Mouse (Mus musculus) embryonic facial prominence, embryonic 10.5 days (tissue): ENCODE measurements around the gene Csnk1g1. TPM values are rescaled to one million over a fixed set of nuclear protein-coding genes. Genes with fewer than 3 reads are reported as not detected.

Experiments
- DNase-seq: peaks from one replicate; pipeline ENCODE4 v3.0.0-alpha.2; 2017; ENCODE audit warnings: low spot score
- H3K27ac ChIP-seq: fragments of 300-500 bp; sonication (generic); replicated peaks from 2 replicates; pipeline ENCODE4 v1.5.1; 2016; ENCODE audit warnings: mild to moderate bottlenecking
- H3K27me3 ChIP-seq: fragments of 300-500 bp; sonication (generic); replicated peaks from 2 replicates; pipeline ENCODE4 v1.6.1; 2016; ENCODE audit warnings: low read depth, mild to moderate bottlenecking; ENCODE audit not compliant: poor library complexity, severe bottlenecking
- H3K36me3 ChIP-seq: fragments of 300-500 bp; sonication (generic); replicated peaks from 2 replicates; pipeline ENCODE4 v1.6.1; 2016; ENCODE audit warnings: mild to moderate bottlenecking, moderate library complexity
- H3K4me1 ChIP-seq: fragments of 300-500 bp; sonication (generic); 2 replicates; pipeline ENCODE4 v1.6.1; 2016
- H3K4me3 ChIP-seq: fragments of 300-500 bp; sonication (generic); 2 replicates; pipeline ENCODE4 v1.5.1; 2016; ENCODE audit warnings: mild to moderate bottlenecking, moderate library complexity
- H3K9me3 ChIP-seq: fragments of 300-500 bp; sonication (generic); 2 replicates; pipeline ENCODE4 v1.6.1; 2016; ENCODE audit warnings: mild to moderate bottlenecking
- WGBS: fragments of 180-500 bp; shearing (Covaris S2); methylation state at CpG from one replicate; pipeline ENCODE4 v1.1.7; 2016; 5-methylcytosine and 5-hydroxymethylcytosine counted together
- polyA plus RNA-seq: library from polyadenylated mRNA; unstranded; fragments of >200 nt; fragmentation: Nextera tagmentation; extraction: Ambion mirVana; gene quantifications from 2 replicates; pipeline ENCODE4 v1.2.1, GENCODE M21; 2016

Gene Csnk1g1
- polyA plus RNA-seq, 1 experiment from 2014 or later, result 19.4 TPM

- Histone ChIP-seq H3K27me3 (no peaks in the 10 kb centered on the region), H3K36me3 (no peaks in the 10 kb centered on the region), H3K4me3 (no peak overlapping the region), H3K9me3 (no peaks in the 10 kb centered on the region), H3K27ac (no peak overlapping the region), H3K4me1 (no peaks in the 10 kb centered on the region)
- DNase-seq, result no peak
Observed at GRCm38 (mm10) chr9:65928456-65928855, 19.7 kb downstream of the Csnk1g1 start.

GRCm38 (mm10) chr9:65929826-65930225 lies 21.1 kb downstream of the Csnk1g1 start:
- Histone ChIP-seq H3K27ac (no peak overlapping the region), H3K9me3 (no peaks in the 10 kb centered on the region), H3K36me3 (no peaks in the 10 kb centered on the region), H3K4me1 (no peaks in the 10 kb centered on the region), H3K4me3 (no peak overlapping the region), H3K27me3 (no peaks in the 10 kb centered on the region)
- no peak for DNase-seq

GRCm38 (mm10) chr9:65937566-65937965 lies 28.8 kb downstream of the Csnk1g1 start:
- Histone ChIP-seq H3K36me3 (no peaks in the 10 kb centered on the region), H3K27ac (no peak overlapping the region), H3K4me3 (no peak overlapping the region), H3K27me3 (no peaks in the 10 kb centered on the region), H3K4me1 (no peaks in the 10 kb centered on the region), H3K9me3 (no peaks in the 10 kb centered on the region)
- no peak for DNase-seq
- 91% methylated on average over 2 of the region's 2 CpGs for WGBS

- no peaks in the 10 kb centered on the region for H3K4me1 ChIP-seq
- peaks cover 23% of the 10 kb centered on the region for H3K36me3 ChIP-seq
- H3K27ac ChIP-seq, result no peak overlapping the region
- no peaks in the 10 kb centered on the region for H3K27me3 ChIP-seq
- no peaks in the 10 kb centered on the region for H3K9me3 ChIP-seq
- 87% methylated on average over 3 of the region's 3 CpGs for WGBS
- no peak for DNase-seq
- no peak overlapping the region for H3K4me3 ChIP-seq
Observed at GRCm38 (mm10) chr9:65951082-65951587, 42.4 kb downstream of the Csnk1g1 start.

GRCm38 (mm10) chr9:65970009-65970408 lies 61.3 kb downstream of the Csnk1g1 start:
- Histone ChIP-seq H3K4me3 (no peak overlapping the region), H3K27me3 (no peaks in the 10 kb centered on the region), H3K27ac (no peak overlapping the region), H3K9me3 (no peaks in the 10 kb centered on the region), H3K36me3 (no peaks in the 10 kb centered on the region), H3K4me1 (peaks cover 30% of the 10 kb centered on the region)
- 83% methylated on average over 3 of the region's 3 CpGs for WGBS
- DNase-seq, result no peak

GRCm38 (mm10) chr9:65973206-65973605 lies 64.5 kb downstream of the Csnk1g1 start:
- 45% methylated on average over 2 of the region's 2 CpGs for WGBS
- Histone ChIP-seq H3K9me3 (no peaks in the 10 kb centered on the region), H3K27ac (peak overlapping the region; percentile 72), H3K36me3 (no peaks in the 10 kb centered on the region), H3K4me3 (no peak overlapping the region), H3K27me3 (no peaks in the 10 kb centered on the region), H3K4me1 (peaks cover 38% of the 10 kb centered on the region)
- no peak for DNase-seq

GRCm38 (mm10) chr9:65975886-65976285 lies 67.2 kb downstream of the Csnk1g1 start:
- Histone ChIP-seq H3K27me3 (no peaks in the 10 kb centered on the region), H3K36me3 (no peaks in the 10 kb centered on the region), H3K4me1 (peaks cover 35% of the 10 kb centered on the region), H3K4me3 (no peak overlapping the region), H3K9me3 (no peaks in the 10 kb centered on the region), H3K27ac (0 out of 2 replicates have a peak overlapping the region, but pooled peaks have one; percentile 4)
- DNase-seq, result peak; percentile 37

GRCm38 (mm10) chr9:65982841-65983240 lies 74.1 kb downstream of the Csnk1g1 start:
- no peak for DNase-seq
- Histone ChIP-seq H3K4me1 (no peaks in the 10 kb centered on the region), H3K9me3 (no peaks in the 10 kb centered on the region), H3K27me3 (no peaks in the 10 kb centered on the region), H3K36me3 (0 out of 2 replicates have a peak, but pooled peaks cover 2% of the 10 kb centered on the region), H3K27ac (no peak overlapping the region), H3K4me3 (no peak overlapping the region)
- 89% methylated on average over 1 of the region's 1 CpGs for WGBS

GRCm38 (mm10) chr9:65987021-65987420 lies 78.3 kb downstream of the Csnk1g1 start:
- no peaks in the 10 kb centered on the region for H3K9me3 ChIP-seq
- no peak for DNase-seq
- H3K36me3 ChIP-seq, result 0 out of 2 replicates have a peak, but pooled peaks cover 2% of the 10 kb centered on the region
- no peak overlapping the region for H3K27ac ChIP-seq
- WGBS, result 91% methylated on average over 5 of the region's 5 CpGs
- H3K4me3 ChIP-seq, result no peak overlapping the region
- no peaks in the 10 kb centered on the region for H3K4me1 ChIP-seq
- H3K27me3 ChIP-seq, result no peaks in the 10 kb centered on the region

- no peak for DNase-seq
- Histone ChIP-seq H3K27ac (no peak overlapping the region), H3K4me1 (no peaks in the 10 kb centered on the region), H3K9me3 (no peaks in the 10 kb centered on the region), H3K27me3 (no peaks in the 10 kb centered on the region), H3K36me3 (peaks cover 2% of the 10 kb centered on the region; the same call in 1 of the 2 replicates), H3K4me3 (no peak overlapping the region)
- WGBS, result 90% methylated on average over 7 of the region's 7 CpGs
Observed at GRCm38 (mm10) chr9:65995603-65996376, 87.1 kb downstream of the Csnk1g1 start.

GRCm38 (mm10) chr9:65998965-65999364 lies 90.2 kb downstream of the Csnk1g1 start:
- 72% methylated on average over 5 of the region's 5 CpGs for WGBS
- DNase-seq, result no peak

GRCm38 (mm10) chr9:66004380-66004779 lies 95.7 kb downstream of the Csnk1g1 start:
- H3K9me3 ChIP-seq, result no peaks in the 10 kb centered on the region
- peak; percentile 42 for DNase-seq
- H3K27ac ChIP-seq, result no peak overlapping the region
- no peak overlapping the region for H3K4me3 ChIP-seq
- WGBS, result 44% methylated on average over 4 of the region's 4 CpGs
- peaks cover 48% of the 10 kb centered on the region for H3K36me3 ChIP-seq
- no peaks in the 10 kb centered on the region for H3K27me3 ChIP-seq
- H3K4me1 ChIP-seq, result no peaks in the 10 kb centered on the region

More at GRCm38 (mm10) chr9:65998965-65999364, 90.2 kb downstream of the Csnk1g1 start:
- no peaks in the 10 kb centered on the region for H3K9me3 ChIP-seq
- H3K4me1 ChIP-seq, result no peaks in the 10 kb centered on the region
- H3K27ac ChIP-seq, result no peak overlapping the region
- H3K4me3 ChIP-seq, result no peak overlapping the region
- no peaks in the 10 kb centered on the region for H3K27me3 ChIP-seq
- H3K36me3 ChIP-seq, result peaks cover 24% of the 10 kb centered on the region

GRCm38 (mm10) chr9:66007603-66008202 lies 99.0 kb downstream of the Csnk1g1 start:
- H3K36me3 ChIP-seq, result peaks cover 60% of the 10 kb centered on the region
- DNase-seq, result no peak
- H3K4me1 ChIP-seq, result no peaks in the 10 kb centered on the region
- 81% methylated on average over 7 of the region's 7 CpGs for WGBS
- H3K4me3 ChIP-seq, result no peak overlapping the region
- H3K27ac ChIP-seq, result no peak overlapping the region
- H3K9me3 ChIP-seq, result no peaks in the 10 kb centered on the region
- H3K27me3 ChIP-seq, result no peaks in the 10 kb centered on the region
